Mouse (Mus musculus) midbrain, embryonic 16.5 days (tissue): ENCODE data around the gene Tmem262. TPM values are rescaled to one million over a fixed set of nuclear protein-coding genes. Genes with fewer than 3 reads are reported as not detected.

Experiments
- ATAC-seq: fragments of 200-750 bp; cut with Nextera tagmentation; 2 replicates; pipeline ENCODE4 v1.8.0; 2017; ENCODE audit warnings: moderate TSS enrichment
- H3K27ac ChIP-seq: fragments of 300-500 bp; sonication (generic); 2 replicates; pipeline ENCODE4 v1.5.1; 2014; ENCODE audit warnings: mild to moderate bottlenecking, low read length, mixed read lengths
- H3K27me3 ChIP-seq: fragments of 300-500 bp; sonication (generic); 2 replicates; pipeline ENCODE4 v1.6.1; 2014; ENCODE audit warnings: low read depth, low read length, mixed read lengths; ENCODE audit not compliant: control insufficient read depth, insufficient read depth
- H3K36me3 ChIP-seq: fragments of 300-500 bp; sonication (generic); 2 replicates; pipeline ENCODE4 v1.6.1; 2014; ENCODE audit warnings: mild to moderate bottlenecking, low read length, moderate library complexity, mixed read lengths; ENCODE audit not compliant: control insufficient read depth, insufficient read depth
- H3K4me1 ChIP-seq: fragments of 300-500 bp; sonication (generic); 2 replicates; pipeline ENCODE4 v1.6.1; 2014; ENCODE audit warnings: mild to moderate bottlenecking, low read length, mixed read lengths; ENCODE audit not compliant: control insufficient read depth, insufficient read depth
- H3K4me2 ChIP-seq: fragments of 300-500 bp; sonication (generic); 2 replicates; pipeline ENCODE4 v1.6.1; 2014; ENCODE audit warnings: mild to moderate bottlenecking, low read length, mixed read lengths
- H3K4me3 ChIP-seq: fragments of 300-500 bp; sonication (generic); 2 replicates; pipeline ENCODE4 v1.5.1; 2014; ENCODE audit warnings: low read depth, mild to moderate bottlenecking, low read length, moderate library complexity, mixed read lengths
- H3K9ac ChIP-seq: fragments of 300-500 bp; sonication (generic); 2 replicates; pipeline ENCODE4 v1.6.1; 2014; ENCODE audit warnings: low read depth, low read length, mixed read lengths
- H3K9me3 ChIP-seq: fragments of 300-500 bp; sonication (generic); replicated peaks from 2 replicates; pipeline ENCODE4 v1.6.1; 2014; ENCODE audit warnings: mild to moderate bottlenecking, low read length, mixed read lengths; ENCODE audit not compliant: control insufficient read depth, poor library complexity, severe bottlenecking
- WGBS: fragments of 180-500 bp; shearing (Covaris S2); extraction: QIAGEN DNeasy Blood & Tissue Kit; methylation state at CpG from one replicate; pipeline ENCODE4 v1.1.7; 2014; 5-methylcytosine and 5-hydroxymethylcytosine counted together
- polyA plus RNA-seq: library from polyadenylated mRNA; unstranded; fragments of >200 nt; fragmentation: Nextera tagmentation; extraction: Ambion mirVana; gene quantifications from 2 replicates; pipeline ENCODE4 v1.2.1, GENCODE M21; 2015

The Tmem262 gene
- polyA plus RNA-seq, 1 experiment from 2014 or later = not detected

GRCm38 (mm10) chr19:6057313-6058096 lies 22.3 kb upstream of the Tmem262 start, which contains the start of the genes Mrpl49 and Fau:
Gene Mrpl49 (minus strand): TSS chr19:6057785.
Gene Fau (plus strand): TSS chr19:6057844.
- Histone ChIP-seq H3K27me3 (no peaks in the 10 kb centered on the region), H3K4me2 (peak within 1 kb of the TSS; percentile 88), H3K9me3 (no peaks in the 10 kb centered on the region), H3K4me3 (peak within 1 kb of the TSS; percentile 67), H3K27ac (peak within 1 kb of the TSS; percentile 86), H3K36me3 (peaks cover 18% of the 10 kb centered on the region), H3K4me1 (peaks cover 31% of the 10 kb centered on the region), H3K9ac (peak within 1 kb of the TSS; percentile 91)
- under 1% methylated on average over 62 of the region's 63 CpGs for WGBS
- ATAC-seq = peak; percentile 79

- Histone ChIP-seq H3K36me3 (peaks cover 11% of the 10 kb centered on the region), H3K4me1 (peaks cover 38% of the 10 kb centered on the region), H3K9me3 (no peaks in the 10 kb centered on the region), H3K27me3 (no peaks in the 10 kb centered on the region), H3K4me3 (peak overlapping the region; percentile 67), H3K4me2 (peak overlapping the region; percentile 88), H3K27ac (no peak overlapping the region), H3K9ac (peak overlapping the region; percentile 91)
- no peak for ATAC-seq
- 41% methylated on average over 5 of the region's 5 CpGs for WGBS
Measured at GRCm38 (mm10) chr19:6058513-6058912, 21.3 kb upstream of the Tmem262 start.

GRCm38 (mm10) chr19:6058966-6059365 lies 20.9 kb upstream of the Tmem262 start:
- peaks cover 38% of the 10 kb centered on the region for H3K4me1 ChIP-seq
- no peaks in the 10 kb centered on the region for H3K9me3 ChIP-seq
- 91% methylated on average over 5 of the region's 5 CpGs for WGBS
- no peak for ATAC-seq
- no peak overlapping the region; the same call in 1 of the 2 replicates for H3K4me3 ChIP-seq
- peaks cover 7% of the 10 kb centered on the region for H3K36me3 ChIP-seq
- H3K27ac ChIP-seq = no peak overlapping the region
- H3K27me3 ChIP-seq = no peaks in the 10 kb centered on the region
- no peak overlapping the region for H3K9ac ChIP-seq
- H3K4me2 ChIP-seq = peak overlapping the region; percentile 88

- H3K27ac ChIP-seq = peak within 1 kb of the TSS; percentile 92
- peak within 1 kb of the TSS; percentile 100 for H3K4me2 ChIP-seq
- H3K36me3 ChIP-seq = no peaks in the 10 kb centered on the region
- H3K9ac ChIP-seq = peak within 1 kb of the TSS; percentile 98
- peaks cover 45% of the 10 kb centered on the region for H3K4me1 ChIP-seq
- no peaks in the 10 kb centered on the region for H3K9me3 ChIP-seq
- under 1% methylated on average over 57 of the region's 58 CpGs for WGBS
- ATAC-seq = peak; percentile 76
- peak within 1 kb of the TSS; percentile 88 for H3K4me3 ChIP-seq
- H3K27me3 ChIP-seq = no peaks in the 10 kb centered on the region
Measured at GRCm38 (mm10) chr19:6061021-6061533, 18.8 kb upstream of the Tmem262 start, which contains the start of gene Znhit2. Gene Znhit2 (plus strand): TSS chr19:6061192.

- no peaks in the 10 kb centered on the region for H3K27me3 ChIP-seq
- H3K9ac ChIP-seq = peak overlapping the region; percentile 98
- H3K4me1 ChIP-seq = peaks cover 45% of the 10 kb centered on the region
- 2% methylated on average over 44 of the region's 44 CpGs for WGBS
- peak overlapping the region; percentile 88 for H3K4me3 ChIP-seq
- H3K9me3 ChIP-seq = no peaks in the 10 kb centered on the region
- peak overlapping the region; percentile 100 for H3K4me2 ChIP-seq
- H3K36me3 ChIP-seq = no peaks in the 10 kb centered on the region
- ATAC-seq = no peak
- peak overlapping the region; percentile 92 for H3K27ac ChIP-seq
Measured at GRCm38 (mm10) chr19:6061641-6062302, 18.1 kb upstream of the Tmem262 start.

GRCm38 (mm10) chr19:6062418-6062817 lies 17.4 kb upstream of the Tmem262 start:
- Histone ChIP-seq H3K4me2 (peak overlapping the region; percentile 100), H3K36me3 (no peaks in the 10 kb centered on the region), H3K9ac (peak overlapping the region; percentile 98), H3K4me1 (peaks cover 42% of the 10 kb centered on the region), H3K4me3 (peak overlapping the region; percentile 88), H3K27ac (no peak overlapping the region), H3K9me3 (no peaks in the 10 kb centered on the region), H3K27me3 (no peaks in the 10 kb centered on the region)
- WGBS = 67% methylated on average over 5 of the region's 5 CpGs
- no peak for ATAC-seq

GRCm38 (mm10) chr19:6063081-6063480 lies 16.8 kb upstream of the Tmem262 start:
- no peak for ATAC-seq
- H3K36me3 ChIP-seq = no peaks in the 10 kb centered on the region
- no peak overlapping the region for H3K4me3 ChIP-seq
- no peak overlapping the region for H3K27ac ChIP-seq
- no peaks in the 10 kb centered on the region for H3K27me3 ChIP-seq
- H3K9ac ChIP-seq = no peak overlapping the region
- H3K4me2 ChIP-seq = peak overlapping the region; percentile 100; the same call in 1 of the 2 replicates
- peaks cover 46% of the 10 kb centered on the region for H3K4me1 ChIP-seq
- WGBS = 92% methylated on average over 6 of the region's 6 CpGs
- no peaks in the 10 kb centered on the region for H3K9me3 ChIP-seq

- no peaks in the 10 kb centered on the region for H3K27me3 ChIP-seq
- peak overlapping the region; percentile 91 for H3K27ac ChIP-seq
- no peaks in the 10 kb centered on the region for H3K9me3 ChIP-seq
- 37% methylated on average over 4 of the region's 5 CpGs for WGBS
- H3K4me2 ChIP-seq = peak overlapping the region; percentile 91
- peaks cover 37% of the 10 kb centered on the region for H3K4me1 ChIP-seq
- peak overlapping the region; percentile 82 for H3K9ac ChIP-seq
- peaks cover 25% of the 10 kb centered on the region for H3K36me3 ChIP-seq
- ATAC-seq = peak; percentile 2; the same call in 1 of the 2 replicates
- peak overlapping the region; percentile 52 for H3K4me3 ChIP-seq
Measured at GRCm38 (mm10) chr19:6066571-6066970, 13.3 kb upstream of the Tmem262 start.
